Mouse (Mus musculus): ENCODE measurements around the gene Dot1l. TPM values are rescaled to one million over a fixed set of nuclear protein-coding genes. Genes with fewer than 3 reads are reported as not detected.
A peak's percentile ranks its signal among the peaks of the same experiment; 100 is the strongest.
"Not testable (repeated sequence)": the region's sequence is repeated elsewhere in the genome, so short reads cannot be mapped to it uniquely, and the experiment has no call there.

Dot1l gene
- polyA plus RNA-seq, 1 experiment from 2014 or later = 26.3 TPM

GRCm38 (mm10) chr10:80818599-80819281, 63.7 kb downstream of the Dot1l start:
- 62% methylated on average over 6 of the region's 6 CpGs for WGBS
- Histone ChIP-seq H3K36me3 (no peaks in the 10 kb centered on the region), H3K4me3 (no peak overlapping the region), H3K9ac (no peak overlapping the region), H3K27ac (no peak overlapping the region), H3K9me3 (no peaks in the 10 kb centered on the region), H3K4me2 (replicated peaks) (no peak overlapping the region), H3K4me1 (no peaks in the 10 kb centered on the region), H3K27me3 (replicated peaks) (no peaks in the 10 kb centered on the region)
- ATAC-seq (ENCODE audit: low FRiP score, low read depth) = no peak

DNA sequence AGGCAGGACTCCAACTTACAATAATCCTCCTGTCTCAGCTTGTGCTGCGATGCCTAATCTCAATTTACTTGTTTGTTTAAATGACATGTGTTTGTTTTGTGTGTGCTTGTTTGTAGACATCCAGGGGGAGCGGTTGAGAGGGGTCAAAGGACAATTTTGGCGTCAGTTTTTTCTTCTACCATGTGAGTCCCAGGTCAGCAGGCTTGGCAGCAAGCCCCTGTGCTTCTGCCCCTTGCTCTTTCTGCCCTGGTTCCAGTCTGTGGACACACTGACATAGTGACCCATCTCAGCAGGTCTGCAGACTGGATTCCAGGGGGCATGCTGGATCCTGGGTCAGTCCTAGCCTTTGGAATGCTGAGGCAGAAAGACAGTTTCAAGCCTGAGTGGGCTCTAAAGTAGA, 64.4 kb downstream of the Dot1l start:
- Histone ChIP-seq H3K36me3 (no peaks in the 10 kb centered on the region), H3K27me3 (replicated peaks) (no peaks in the 10 kb centered on the region), H3K9me3 (no peaks in the 10 kb centered on the region), H3K27ac (no peak overlapping the region), H3K4me3 (no peak overlapping the region), H3K4me1 (no peaks in the 10 kb centered on the region), H3K4me2 (replicated peaks) (no peak overlapping the region), H3K9ac (no peak overlapping the region)
- 70% methylated on average over 3 of the region's 3 CpGs for WGBS
- ATAC-seq (ENCODE audit: low FRiP score, low read depth) = no peak

- Histone ChIP-seq H3K9me3 (no peaks in the 10 kb centered on the region), H3K36me3 (no peaks in the 10 kb centered on the region), H3K4me2 (replicated peaks) (no peak overlapping the region), H3K4me3 (no peak overlapping the region), H3K9ac (no peak overlapping the region), H3K27me3 (replicated peaks) (no peaks in the 10 kb centered on the region), H3K4me1 (no peaks in the 10 kb centered on the region; the same call in 1 of the 2 replicates), H3K27ac (no peak overlapping the region)
- WGBS = 46% methylated on average over 2 of the region's 2 CpGs
- no peak for ATAC-seq (ENCODE audit: low FRiP score, low read depth)
These were observed 67.0 kb downstream of the Dot1l start for GRCm38 (mm10) chr10:80821991-80822390.

DNA sequence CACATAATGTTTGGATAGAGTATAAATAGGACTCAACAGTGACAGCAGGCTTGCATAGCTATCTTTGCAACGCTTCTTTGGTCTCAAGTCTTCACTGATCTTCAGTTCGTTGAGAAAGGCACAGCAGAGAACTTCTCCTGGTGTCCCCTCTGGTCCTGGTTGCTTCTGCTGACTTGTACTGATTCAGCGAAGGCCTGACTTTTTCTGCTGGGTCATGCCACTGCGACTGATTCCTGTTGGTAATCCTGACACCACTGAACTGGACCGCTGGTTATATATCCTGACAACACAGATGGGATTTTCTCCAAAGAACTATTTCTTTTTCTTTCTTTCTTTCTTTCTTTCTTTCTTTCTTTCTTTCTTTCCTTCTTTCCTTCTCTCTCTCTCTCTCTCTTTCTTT, 67.5 kb downstream of the Dot1l start:
- no peak for ATAC-seq (ENCODE audit: low FRiP score, low read depth)
- Histone ChIP-seq H3K4me1 (peaks cover 2% of the 10 kb centered on the region), H3K9ac (no peak overlapping the region), H3K36me3 (no peaks in the 10 kb centered on the region), H3K4me2 (replicated peaks) (no peak overlapping the region), H3K4me3 (no peak overlapping the region), H3K9me3 (no peaks in the 10 kb centered on the region), H3K27ac (no peak overlapping the region), H3K27me3 (replicated peaks) (no peaks in the 10 kb centered on the region)
- WGBS = 92% methylated on average over 5 of the region's 5 CpGs

DNA sequence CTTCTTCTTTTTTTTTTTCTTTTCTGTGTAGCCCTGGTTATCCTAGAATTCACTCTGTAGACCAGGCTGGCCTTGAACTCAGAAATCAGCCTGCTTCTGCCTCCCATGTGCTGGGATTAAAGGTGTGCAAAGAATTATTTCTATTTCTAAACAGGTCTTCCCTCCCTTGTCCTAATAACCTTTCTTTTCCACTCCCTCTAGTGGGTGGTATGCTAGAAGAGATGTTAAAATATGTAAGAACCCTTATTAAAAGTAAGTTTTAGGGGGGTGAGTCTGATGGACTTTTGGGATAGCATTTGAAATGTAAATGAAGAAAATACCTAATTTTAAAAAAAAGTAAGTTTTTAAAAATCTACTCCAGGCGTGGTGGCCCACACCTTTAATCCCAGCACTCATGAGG, 68.3 kb downstream of the Dot1l start:
- Histone ChIP-seq H3K4me3 (no peak overlapping the region), H3K36me3 (peaks cover under 1% of the 10 kb centered on the region; the same call in 1 of the 2 replicates), H3K4me1 (peaks cover 10% of the 10 kb centered on the region), H3K9me3 (no peaks in the 10 kb centered on the region), H3K27me3 (replicated peaks) (no peaks in the 10 kb centered on the region), H3K27ac (no peak overlapping the region), H3K9ac (no peak overlapping the region), H3K4me2 (replicated peaks) (no peak overlapping the region)
- WGBS = 94% methylated on average over 1 of the region's 1 CpGs
- no peak for ATAC-seq (ENCODE audit: low FRiP score, low read depth)

GRCm38 (mm10) chr10:80823847-80824643, 69.0 kb downstream of the Dot1l start:
- H3K4me1 ChIP-seq = peaks cover 14% of the 10 kb centered on the region
- no peak overlapping the region for H3K4me2 ChIP-seq (replicated peaks)
- H3K9ac ChIP-seq = no peak overlapping the region
- no peaks in the 10 kb centered on the region for H3K9me3 ChIP-seq
- no peak overlapping the region for H3K27ac ChIP-seq
- no peak for ATAC-seq (ENCODE audit: low FRiP score, low read depth)
- WGBS = 71% methylated on average over 8 of the region's 8 CpGs
- H3K4me3 ChIP-seq = no peak overlapping the region
- peaks cover 4% of the 10 kb centered on the region for H3K36me3 ChIP-seq
- H3K27me3 ChIP-seq (replicated peaks) = no peaks in the 10 kb centered on the region

GRCm38 (mm10) chr10:80824827-80825226, 69.8 kb downstream of the Dot1l start:
- H3K4me2 ChIP-seq (replicated peaks) = no peak overlapping the region
- peaks cover 21% of the 10 kb centered on the region for H3K4me1 ChIP-seq
- H3K9me3 ChIP-seq = no peaks in the 10 kb centered on the region
- no peaks in the 10 kb centered on the region for H3K27me3 ChIP-seq (replicated peaks)
- H3K4me3 ChIP-seq = no peak overlapping the region
- no peak for ATAC-seq (ENCODE audit: low FRiP score, low read depth)
- no peak overlapping the region for H3K27ac ChIP-seq
- WGBS = 77% methylated on average over 2 of the region's 2 CpGs
- no peak overlapping the region for H3K9ac ChIP-seq
- peaks cover 12% of the 10 kb centered on the region for H3K36me3 ChIP-seq

GRCm38 (mm10) chr10:80826151-80827062, 71.4 kb downstream of the Dot1l start, which contains the start of gene Oaz1:
Gene Oaz1 (plus strand): TSS chr10:80826656.
- Histone ChIP-seq H3K27me3 (replicated peaks) (no peaks in the 10 kb centered on the region), H3K9ac (peak within 1 kb of the TSS; percentile 92), H3K4me2 (replicated peaks) (peak within 1 kb of the TSS; percentile 99), H3K9me3 (no peaks in the 10 kb centered on the region), H3K27ac (peak within 1 kb of the TSS; percentile 70), H3K36me3 (peaks cover 22% of the 10 kb centered on the region), H3K4me3 (peak within 1 kb of the TSS; percentile 87), H3K4me1 (peaks cover 35% of the 10 kb centered on the region)
- peak; percentile 97 for ATAC-seq (ENCODE audit: low FRiP score, low read depth)
- under 1% methylated on average over 80 of the region's 82 CpGs for whole genome bisulfite sequencing

GRCm38 (mm10) chr10:80827063-80827869, 72.3 kb downstream of the Dot1l start:
- 9% methylated on average over 29 of the region's 29 CpGs for WGBS
- no peak for ATAC-seq (ENCODE audit: low FRiP score, low read depth)
- peaks cover 22% of the 10 kb centered on the region for H3K36me3 ChIP-seq
- no peaks in the 10 kb centered on the region for H3K27me3 ChIP-seq (replicated peaks)
- H3K4me3 ChIP-seq = peak overlapping the region; percentile 87
- H3K4me1 ChIP-seq = peaks cover 35% of the 10 kb centered on the region
- H3K9me3 ChIP-seq = no peaks in the 10 kb centered on the region
- H3K27ac ChIP-seq = peak overlapping the region; percentile 64; the same call in 1 of the 2 replicates
- peak overlapping the region; percentile 99 for H3K4me2 ChIP-seq (replicated peaks)
- H3K9ac ChIP-seq = peak overlapping the region; percentile 92

GRCm38 (mm10) chr10:80827870-80828420, 72.9 kb downstream of the Dot1l start:
- Histone ChIP-seq H3K27ac (no peak overlapping the region), H3K36me3 (peaks cover 22% of the 10 kb centered on the region), H3K9me3 (no peaks in the 10 kb centered on the region), H3K4me3 (peak overlapping the region; percentile 87), H3K4me2 (replicated peaks) (peak overlapping the region; percentile 99), H3K9ac (peak overlapping the region; percentile 92), H3K27me3 (replicated peaks) (no peaks in the 10 kb centered on the region), H3K4me1 (peaks cover 35% of the 10 kb centered on the region)
- WGBS = 83% methylated on average over 10 of the region's 10 CpGs
- ATAC-seq (ENCODE audit: low FRiP score, low read depth) = no peak

GRCm38 (mm10) chr10:80828587-80828986, 73.6 kb downstream of the Dot1l start:
- H3K27ac ChIP-seq; H3K27me3 ChIP-seq (replicated peaks); H3K9me3 ChIP-seq; H3K9ac ChIP-seq; ATAC-seq (ENCODE audit: low FRiP score, low read depth): not testable (repeated sequence)
- H3K36me3 ChIP-seq = peaks cover 22% of the 10 kb centered on the region
- 87% methylated on average over 9 of the region's 9 CpGs for WGBS
- H3K4me1 ChIP-seq = peaks cover 35% of the 10 kb centered on the region
- H3K4me2 ChIP-seq (replicated peaks) = peak overlapping the region; percentile 99
- peak overlapping the region; percentile 87; the same call in 1 of the 2 replicates for H3K4me3 ChIP-seq

Data from neural tube, embryonic 12.5 days (tissue).